Mouse (Mus musculus) ES-Bruce4 (cell line): ENCODE results near the gene Ccdc24. TPM values are rescaled to one million over a fixed set of nuclear protein-coding genes. Genes with fewer than 3 reads are reported as not detected.

ENCODE experiments used
- H3K27ac ChIP-seq: 2 replicates; pipeline ENCODE4 v1.5.1; 2012; ENCODE audit warnings: low read length, inconsistent platforms; ENCODE audit not compliant: insufficient read depth
- H3K27me3 ChIP-seq: 2 replicates; pipeline ENCODE4 v1.6.1; 2012; ENCODE audit warnings: mild to moderate bottlenecking, low read length, inconsistent platforms; ENCODE audit not compliant: control insufficient read depth, poor library complexity, insufficient read depth, severe bottlenecking
- H3K36me3 ChIP-seq: 2 replicates; pipeline ENCODE4 v1.6.1; 2012; ENCODE audit warnings: inconsistent platforms, mild to moderate bottlenecking, low read length, moderate library complexity; ENCODE audit not compliant: control insufficient read depth, poor library complexity, insufficient read depth, severe bottlenecking
- H3K4me1 ChIP-seq: one replicate; pipeline ENCODE4 v1.8.1; 2011; ENCODE audit warnings: low read length; ENCODE audit not compliant: control insufficient read depth, insufficient read depth
- H3K4me3 ChIP-seq: 2 replicates; pipeline ENCODE4 v1.5.1; 2011; ENCODE audit warnings: low read depth, mild to moderate bottlenecking, low read length
- H3K9ac ChIP-seq: 2 replicates; pipeline ENCODE4 v1.6.1; 2012; ENCODE audit warnings: low read depth, mild to moderate bottlenecking, inconsistent platforms; ENCODE audit not compliant: poor library complexity, severe bottlenecking
- H3K9me3 ChIP-seq: replicated peaks from 2 replicates; pipeline ENCODE4 v1.6.1; 2012; ENCODE audit warnings: mild to moderate bottlenecking, low read length, inconsistent platforms; ENCODE audit not compliant: control insufficient read depth, poor library complexity, insufficient read depth, severe bottlenecking
- CTCF ChIP-seq: IDR thresholded peaks from one replicate; pipeline ENCODE4 v1.8.1; 2011; ENCODE audit warnings: low read depth, low read length
- EP300 ChIP-seq: IDR thresholded peaks from 2 replicates; pipeline ENCODE4 v1.6.1; 2011; ENCODE audit warnings: low read depth, low read length; ENCODE audit not compliant: insufficient read depth
- POLR2A ChIP-seq: IDR thresholded peaks from one replicate; pipeline ENCODE4 v1.8.1; 2011; ENCODE audit warnings: low read length; ENCODE audit not compliant: insufficient read depth
- polyA plus RNA-seq: library from polyadenylated mRNA; stranded (reverse); fragments of >200 nt; gene quantifications from 2 replicates; pipeline ENCODE4 v1.2.4, GENCODE M21; 2011; ENCODE audit warnings: low read depth; ENCODE audit not compliant: missing spikeins, insufficient read depth, insufficient read length

The Ccdc24 gene
- polyA plus RNA-seq, 1 experiment, result 3.8 TPM

- Histone ChIP-seq H3K9me3 (no peaks in the 10 kb centered on the region), H3K27me3 (no peaks in the 10 kb centered on the region), H3K4me3 (no peak overlapping the region), H3K9ac (no peak overlapping the region), H3K36me3 (no peaks in the 10 kb centered on the region), H3K27ac (no peak overlapping the region), H3K4me1 (no peaks in the 10 kb centered on the region)
- TF ChIP-seq CTCF, result no peak
- TF ChIP-seq EP300, result no peak
- TF ChIP-seq POLR2A, result no peak
Measured at GRCm38 (mm10) chr4:117828572-117829145, 43.7 kb downstream of the Ccdc24 start.

- H3K9me3 ChIP-seq, result no peaks in the 10 kb centered on the region
Measured at GRCm38 (mm10) chr4:117818032-117818431, 54.3 kb downstream of the Ccdc24 start.

GRCm38 (mm10) chr4:117816776-117817175 is 55.6 kb downstream of the Ccdc24 start:
- no peaks in the 10 kb centered on the region for H3K36me3 ChIP-seq
- no peaks in the 10 kb centered on the region for H3K9me3 ChIP-seq

More at GRCm38 (mm10) chr4:117818032-117818431, 54.3 kb downstream of the Ccdc24 start:
- Histone ChIP-seq H3K4me3 (no peak overlapping the region), H3K36me3 (no peaks in the 10 kb centered on the region), H3K27me3 (no peaks in the 10 kb centered on the region), H3K9ac (no peak overlapping the region), H3K27ac (no peak overlapping the region), H3K4me1 (no peaks in the 10 kb centered on the region)
- no peak for TF ChIP-seq POLR2A
- TF ChIP-seq EP300, result no peak
- no peak for TF ChIP-seq CTCF

More at GRCm38 (mm10) chr4:117816776-117817175, 55.6 kb downstream of the Ccdc24 start:
- Histone ChIP-seq H3K4me3 (no peak overlapping the region), H3K27ac (no peak overlapping the region), H3K27me3 (no peaks in the 10 kb centered on the region), H3K4me1 (no peaks in the 10 kb centered on the region), H3K9ac (no peak overlapping the region)
- TF ChIP-seq EP300, result no peak
- no peak for TF ChIP-seq POLR2A
- no peak for TF ChIP-seq CTCF

Other genes starting within 250 kb of the Ccdc24 start
- 28.0 and 35.1 TPM in 2 replicates for gene Dmap1, start 190.3 kb downstream of the Ccdc24 start, polyA plus RNA-seq
- gene Gm12845, start 148.1 kb downstream of the Ccdc24 start, polyA plus RNA-seq, result not detected in 2 replicates
- 0.48 TPM in 1 of 2 replicates, not detected in the other for gene Klf17, start 106.9 kb downstream of the Ccdc24 start, polyA plus RNA-seq
- 2.1 and 3.5 TPM in 2 replicates for gene Slc6a9, start 38.1 kb downstream of the Ccdc24 start, polyA plus RNA-seq
- gene B4galt2, start 10.9 kb upstream of the Ccdc24 start, polyA plus RNA-seq, result 15.3 and 18.2 TPM in 2 replicates
- 102 and 115 TPM in 2 replicates for gene Atp6v0b, start 14.8 kb upstream of the Ccdc24 start, polyA plus RNA-seq
- 7.4 and 8.0 TPM in 2 replicates for gene Dph2, start 19.5 kb upstream of the Ccdc24 start, polyA plus RNA-seq
- 24.7 and 25.1 TPM in 2 replicates for gene Ipo13, start 42.4 kb upstream of the Ccdc24 start, polyA plus RNA-seq
- 5.0 and 6.1 TPM in 2 replicates for gene Artn, start 57.2 kb upstream of the Ccdc24 start, polyA plus RNA-seq